Mouse (Mus musculus) stomach, postnatal 0 days (tissue): ENCODE measurements at regions not wholly inside any gene's neighbourhood (a gene's known extent, or its start where the extent isn't known, plus 50 kb on each side); places are given as distances from the start of the nearest gene placed in this dataset.

ENCODE experiments used
- ATAC-seq: fragments of 200-750 bp; cut with Nextera tagmentation; 2 replicates; pipeline ENCODE4 v1.8.0; 2017; ENCODE audit not compliant: low FRiP score, low TSS enrichment
- DNase-seq: peaks from one replicate; pipeline ENCODE4 v3.0.0-alpha.2; 2016; ENCODE audit warnings: low spot score
- H3K27ac ChIP-seq: fragments of 300-500 bp; sonication (generic); replicated peaks from 2 replicates; pipeline ENCODE4 v1.5.1; 2014; ENCODE audit warnings: mild to moderate bottlenecking, control low read depth
- H3K27me3 ChIP-seq: fragments of 300-500 bp; sonication (generic); 2 replicates; pipeline ENCODE4 v1.6.1; 2014; ENCODE audit warnings: low read length; ENCODE audit not compliant: control insufficient read depth, insufficient read depth
- H3K36me3 ChIP-seq: fragments of 300-500 bp; sonication (generic); 2 replicates; pipeline ENCODE4 v1.6.1; 2014; ENCODE audit warnings: low read length, mixed read lengths; ENCODE audit not compliant: control insufficient read depth, insufficient read depth
- H3K4me1 ChIP-seq: fragments of 300-500 bp; sonication (generic); replicated peaks from 2 replicates; pipeline ENCODE4 v1.6.1; 2014; ENCODE audit warnings: antibody characterized with exemption; ENCODE audit not compliant: control insufficient read depth, insufficient read depth
- H3K4me2 ChIP-seq: fragments of 300-500 bp; sonication (generic); replicated peaks from 2 replicates; pipeline ENCODE4 v1.6.1; 2014; ENCODE audit warnings: low read depth, mild to moderate bottlenecking, control low read depth, moderate library complexity
- H3K4me3 ChIP-seq: fragments of 300-500 bp; sonication (generic); 2 replicates; pipeline ENCODE4 v1.5.1; 2014; ENCODE audit warnings: low read depth, low read length, control low read depth
- H3K9ac ChIP-seq: fragments of 300-500 bp; sonication (generic); 2 replicates; pipeline ENCODE4 v1.6.1; 2014; ENCODE audit warnings: mild to moderate bottlenecking, low read length, control low read depth, mixed read lengths
- H3K9me3 ChIP-seq: fragments of 300-500 bp; sonication (generic); 2 replicates; pipeline ENCODE4 v1.6.1; 2016; ENCODE audit warnings: low read length; ENCODE audit not compliant: control insufficient read depth
- CTCF ChIP-seq: IDR thresholded peaks from 2 replicates; pipeline ENCODE4 v1.5.1; 2016; ENCODE audit warnings: antibody characterized with exemption, low read depth, mild to moderate bottlenecking, moderate library complexity
- EP300 ChIP-seq: optimal IDR thresholded peaks from 2 replicates; pipeline ENCODE3; 2016; ENCODE audit warnings: antibody characterized with exemption
- WGBS: fragments of 180-500 bp; shearing (Covaris S2); extraction: QIAGEN DNeasy Blood & Tissue Kit; methylation state at CpG from one replicate; pipeline ENCODE4 v1.1.7; 2014; 5-methylcytosine and 5-hydroxymethylcytosine counted together

GRCm38 (mm10) chr15:88408461-88409379 is 191.4 kb upstream of the Zdhhc25 start:
- 77% methylated on average over 20 of the region's 20 CpGs for WGBS
- H3K36me3 ChIP-seq, result no peaks in the 10 kb centered on the region
- ATAC-seq (no peak), DNase-seq (no peak)
- H3K9me3 ChIP-seq, result no peaks in the 10 kb centered on the region
- H3K27ac ChIP-seq, result no peak overlapping the region
- no peak for TF ChIP-seq CTCF
- no peak for TF ChIP-seq EP300
- no peaks in the 10 kb centered on the region for H3K4me1 ChIP-seq
- H3K4me3 ChIP-seq, result no peak overlapping the region
- no peak overlapping the region for H3K9ac ChIP-seq
- no peaks in the 10 kb centered on the region for H3K27me3 ChIP-seq
- H3K4me2 ChIP-seq, result no peak overlapping the region

GRCm38 (mm10) chr15:88414206-88414605 is 185.9 kb upstream of the Zdhhc25 start:
- no peaks in the 10 kb centered on the region for H3K9me3 ChIP-seq
- WGBS, result 55% methylated on average over 4 of the region's 4 CpGs
- no peaks in the 10 kb centered on the region for H3K27me3 ChIP-seq
- DNase-seq, result no peak
- H3K4me3 ChIP-seq, result no peak overlapping the region
- no peak overlapping the region for H3K4me2 ChIP-seq
- no peaks in the 10 kb centered on the region for H3K36me3 ChIP-seq
- H3K27ac ChIP-seq, result no peak overlapping the region
- TF ChIP-seq EP300, result no peak
- no peak for TF ChIP-seq CTCF
- no peak overlapping the region for H3K9ac ChIP-seq
- no peak for ATAC-seq
- H3K4me1 ChIP-seq, result no peaks in the 10 kb centered on the region

- H3K27me3 ChIP-seq, result no peaks in the 10 kb centered on the region
- H3K9ac ChIP-seq, result no peak overlapping the region
- 69% methylated on average over 8 of the region's 8 CpGs for WGBS
- H3K27ac ChIP-seq, result no peak overlapping the region
- no peak for DNase-seq
- no peak for ATAC-seq
- no peak overlapping the region for H3K4me2 ChIP-seq
- TF ChIP-seq EP300 (no peak), CTCF (no peak)
- H3K4me3 ChIP-seq, result no peak overlapping the region
- no peaks in the 10 kb centered on the region for H3K36me3 ChIP-seq
- no peaks in the 10 kb centered on the region for H3K4me1 ChIP-seq
- no peaks in the 10 kb centered on the region for H3K9me3 ChIP-seq
These were observed 181.2 kb upstream of the Zdhhc25 start for GRCm38 (mm10) chr15:88418881-88419280.

- DNase-seq, result no peak
- H3K4me1 ChIP-seq, result no peaks in the 10 kb centered on the region
These were observed 171.7 kb upstream of the Zdhhc25 start for GRCm38 (mm10) chr15:88428441-88428840.

GRCm38 (mm10) chr15:88430941-88431340 is 169.2 kb upstream of the Zdhhc25 start:
- DNase-seq, result no peak
- TF ChIP-seq CTCF, result no peak
- TF ChIP-seq EP300, result no peak
- H3K9me3 ChIP-seq, result no peaks in the 10 kb centered on the region
- H3K27ac ChIP-seq, result no peak overlapping the region
- no peaks in the 10 kb centered on the region for H3K27me3 ChIP-seq
- WGBS, result 70% methylated on average over 7 of the region's 7 CpGs
- no peaks in the 10 kb centered on the region for H3K36me3 ChIP-seq
- ATAC-seq, result no peak
- no peaks in the 10 kb centered on the region for H3K4me1 ChIP-seq
- H3K4me3 ChIP-seq, result no peak overlapping the region
- H3K4me2 ChIP-seq, result no peak overlapping the region
- H3K9ac ChIP-seq, result no peak overlapping the region

More at GRCm38 (mm10) chr15:88428441-88428840, 171.7 kb upstream of the Zdhhc25 start:
- no peak for ATAC-seq
- Histone ChIP-seq H3K36me3 (no peaks in the 10 kb centered on the region), H3K9me3 (no peaks in the 10 kb centered on the region), H3K9ac (no peak overlapping the region), H3K4me3 (no peak overlapping the region), H3K4me2 (no peak overlapping the region), H3K27me3 (no peaks in the 10 kb centered on the region), H3K27ac (no peak overlapping the region)
- WGBS, result 66% methylated on average over 7 of the region's 7 CpGs
- TF ChIP-seq EP300 (no peak), CTCF (no peak)

- Histone ChIP-seq H3K4me3 (no peak overlapping the region), H3K36me3 (no peaks in the 10 kb centered on the region), H3K4me1 (no peaks in the 10 kb centered on the region), H3K4me2 (no peak overlapping the region), H3K9ac (no peak overlapping the region), H3K27ac (no peak overlapping the region), H3K27me3 (no peaks in the 10 kb centered on the region), H3K9me3 (no peaks in the 10 kb centered on the region)
- TF ChIP-seq CTCF (no peak), EP300 (no peak)
- DNase-seq, result no peak
- WGBS, result 71% methylated on average over 4 of the region's 4 CpGs
- no peak for ATAC-seq
These were observed 151.8 kb upstream of the Zdhhc25 start for GRCm38 (mm10) chr15:88448272-88448671.
